Mouse (Mus musculus) hindbrain, embryonic 12.5 days (tissue): ENCODE data around the gene Rrm1. TPM values are rescaled to one million over a fixed set of nuclear protein-coding genes. Genes with fewer than 3 reads are reported as not detected.

Source experiments
- ATAC-seq: fragments of 200-750 bp; cut with Nextera tagmentation; 2 replicates; pipeline ENCODE4 v1.8.0; 2017; ENCODE audit warnings: moderate TSS enrichment; ENCODE audit not compliant: low FRiP score
- H3K27ac ChIP-seq: fragments of 300-500 bp; sonication (generic); 2 replicates; pipeline ENCODE4 v1.5.1; 2016; ENCODE audit warnings: mild to moderate bottlenecking
- H3K27me3 ChIP-seq: fragments of 300-500 bp; sonication (generic); 2 replicates; pipeline ENCODE4 v1.6.1; 2016; ENCODE audit warnings: mild to moderate bottlenecking
- H3K36me3 ChIP-seq: fragments of 300-500 bp; sonication (generic); 2 replicates; pipeline ENCODE4 v1.6.1; 2016; ENCODE audit warnings: mild to moderate bottlenecking
- H3K4me1 ChIP-seq: fragments of 300-500 bp; sonication (generic); 2 replicates; pipeline ENCODE4 v1.6.1; 2016
- H3K4me2 ChIP-seq: fragments of 300-500 bp; sonication (generic); replicated peaks from 2 replicates; pipeline ENCODE4 v1.6.1; 2016; ENCODE audit warnings: mild to moderate bottlenecking
- H3K4me3 ChIP-seq: fragments of 300-500 bp; sonication (generic); 2 replicates; pipeline ENCODE4 v1.5.1; 2016; ENCODE audit warnings: mild to moderate bottlenecking
- H3K9ac ChIP-seq: fragments of 300-500 bp; sonication (generic); 2 replicates; pipeline ENCODE4 v1.6.1; 2016; ENCODE audit warnings: mild to moderate bottlenecking, moderate library complexity
- H3K9me3 ChIP-seq: fragments of 300-500 bp; sonication (generic); replicated peaks from 2 replicates; pipeline ENCODE4 v1.6.1; 2016; ENCODE audit warnings: mild to moderate bottlenecking
- WGBS: fragments of 180-500 bp; shearing (Covaris S2); methylation state at CpG from one replicate; pipeline ENCODE4 v1.1.7; 2016; 5-methylcytosine and 5-hydroxymethylcytosine counted together
- polyA plus RNA-seq: library from polyadenylated mRNA; unstranded; fragments of >200 nt; fragmentation: Nextera tagmentation; extraction: Ambion mirVana; gene quantifications from 2 replicates; pipeline ENCODE4 v1.2.1, GENCODE M21; 2016

The Rrm1 gene
- polyA plus RNA-seq, 1 experiment from 2014 or later: 116 TPM

- no peak overlapping the region for H3K4me3 ChIP-seq
- no peak overlapping the region for H3K4me2 ChIP-seq
- no peak overlapping the region for H3K9ac ChIP-seq
- H3K9me3 ChIP-seq: no peaks in the 10 kb centered on the region
- ATAC-seq: no peak
- no peaks in the 10 kb centered on the region for H3K36me3 ChIP-seq
- H3K4me1 ChIP-seq: peaks cover 3% of the 10 kb centered on the region; the same call in 1 of the 2 replicates
- H3K27ac ChIP-seq: no peak overlapping the region
- H3K27me3 ChIP-seq: peaks cover 10% of the 10 kb centered on the region
- WGBS: 75% methylated on average over 7 of the region's 7 CpGs
Observed at GRCm38 (mm10) chr7:102509726-102510125, 68.2 kb downstream of the Rrm1 start.

- Histone ChIP-seq H3K27ac (no peak overlapping the region), H3K4me3 (no peak overlapping the region), H3K4me1 (peaks cover 3% of the 10 kb centered on the region; the same call in 1 of the 2 replicates), H3K4me2 (no peak overlapping the region), H3K27me3 (peaks cover 10% of the 10 kb centered on the region), H3K9ac (no peak overlapping the region), H3K9me3 (no peaks in the 10 kb centered on the region), H3K36me3 (no peaks in the 10 kb centered on the region)
- no peak for ATAC-seq
- WGBS: 85% methylated on average over 10 of the region's 10 CpGs
Observed at GRCm38 (mm10) chr7:102511927-102512326, 70.4 kb downstream of the Rrm1 start.

- under 1% methylated on average over 54 of the region's 54 CpGs for WGBS
- Histone ChIP-seq H3K36me3 (no peaks in the 10 kb centered on the region), H3K27ac (no peak overlapping the region), H3K9me3 (no peaks in the 10 kb centered on the region), H3K4me2 (peak overlapping the region; percentile 89), H3K27me3 (peaks cover 10% of the 10 kb centered on the region), H3K4me1 (peaks cover 3% of the 10 kb centered on the region; the same call in 1 of the 2 replicates), H3K4me3 (peak overlapping the region; percentile 46), H3K9ac (peak overlapping the region; percentile 73)
- peak; percentile 96 for ATAC-seq
Observed at GRCm38 (mm10) chr7:102512814-102513435, 71.4 kb downstream of the Rrm1 start.

GRCm38 (mm10) chr7:102514144-102514543 lies 72.6 kb downstream of the Rrm1 start:
- no peaks in the 10 kb centered on the region for H3K36me3 ChIP-seq
- 69% methylated on average over 4 of the region's 4 CpGs for WGBS
- no peak overlapping the region for H3K4me2 ChIP-seq
- H3K4me3 ChIP-seq: no peak overlapping the region
- no peak overlapping the region for H3K27ac ChIP-seq
- H3K4me1 ChIP-seq: peaks cover 3% of the 10 kb centered on the region; the same call in 1 of the 2 replicates
- H3K9ac ChIP-seq: no peak overlapping the region
- no peaks in the 10 kb centered on the region for H3K9me3 ChIP-seq
- H3K27me3 ChIP-seq: peaks cover 10% of the 10 kb centered on the region
- no peak for ATAC-seq

GRCm38 (mm10) chr7:102516261-102517050 lies 75.0 kb downstream of the Rrm1 start:
- Histone ChIP-seq H3K4me2 (no peak overlapping the region), H3K9me3 (no peaks in the 10 kb centered on the region), H3K4me1 (peaks cover 3% of the 10 kb centered on the region; the same call in 1 of the 2 replicates), H3K27me3 (peaks cover 10% of the 10 kb centered on the region), H3K27ac (no peak overlapping the region), H3K36me3 (no peaks in the 10 kb centered on the region), H3K9ac (no peak overlapping the region), H3K4me3 (no peak overlapping the region)
- WGBS: 77% methylated on average over 10 of the region's 10 CpGs
- ATAC-seq: no peak

GRCm38 (mm10) chr7:102517051-102517335 lies 75.5 kb downstream of the Rrm1 start:
- H3K9me3 ChIP-seq: no peaks in the 10 kb centered on the region
- no peak overlapping the region for H3K9ac ChIP-seq
- H3K4me3 ChIP-seq: no peak overlapping the region
- peaks cover 10% of the 10 kb centered on the region for H3K27me3 ChIP-seq
- H3K4me2 ChIP-seq: no peak overlapping the region
- H3K36me3 ChIP-seq: no peaks in the 10 kb centered on the region
- WGBS: 84% methylated on average over 2 of the region's 2 CpGs
- H3K4me1 ChIP-seq: peaks cover 3% of the 10 kb centered on the region; the same call in 1 of the 2 replicates
- H3K27ac ChIP-seq: no peak overlapping the region
- no peak for ATAC-seq

Other genes with a start within 250 kb of the Rrm1 start
- gene Nup98, start 231.5 kb upstream of the Rrm1 start, polyA plus RNA-seq: 42.0 and 42.3 TPM in 2 replicates
- 57.1 and 61.0 TPM in 2 replicates for gene Pgap2, start 231.5 kb upstream of the Rrm1 start, polyA plus RNA-seq
- 29.8 and 29.9 TPM in 2 replicates for gene Rhog, start 185.6 kb upstream of the Rrm1 start, polyA plus RNA-seq
- 14.8 and 17.1 TPM in 2 replicates for gene Stim1, start 173.9 kb upstream of the Rrm1 start, polyA plus RNA-seq
- gene Olfr543, start 40.0 kb downstream of the Rrm1 start, polyA plus RNA-seq: 0.31 and 0.55 TPM in 2 replicates
- 0.15 and 0.20 TPM in 2 replicates for gene Olfr544, start 46.6 kb downstream of the Rrm1 start, polyA plus RNA-seq
- 0.17 and 0.22 TPM in 2 replicates for gene Olfr545, start 57.9 kb downstream of the Rrm1 start, polyA plus RNA-seq
- gene Olfr547, start 93.1 kb downstream of the Rrm1 start, polyA plus RNA-seq: not detected in 2 replicates
- gene Olfr548-ps1, start 99.2 kb downstream of the Rrm1 start, polyA plus RNA-seq: not detected in 2 replicates
- gene Olfr549, start 108.2 kb downstream of the Rrm1 start, polyA plus RNA-seq: not detected in 2 replicates
- 0.26 and 0.41 TPM in 2 replicates for gene Trim21, start 123.8 kb downstream of the Rrm1 start, polyA plus RNA-seq
- gene Olfr550, start 129.7 kb downstream of the Rrm1 start, polyA plus RNA-seq: not detected in 2 replicates
- gene Olfr551, start 150.2 kb downstream of the Rrm1 start, polyA plus RNA-seq: not detected in 2 replicates
- gene Olfr552, start 156.1 kb downstream of the Rrm1 start, polyA plus RNA-seq: not detected in 2 replicates
- not detected in 2 replicates for gene Olfr553, start 176.5 kb downstream of the Rrm1 start, polyA plus RNA-seq
- not detected in 2 replicates for gene Olfr554, start 196.7 kb downstream of the Rrm1 start, polyA plus RNA-seq
- gene Olfr555, start 217.1 kb downstream of the Rrm1 start, polyA plus RNA-seq: not detected in 2 replicates
- not detected in 2 replicates for gene Olfr556, start 223.2 kb downstream of the Rrm1 start, polyA plus RNA-seq
- 9.6 and 12.5 TPM in 2 replicates for gene Trim68, start 245.6 kb downstream of the Rrm1 start, polyA plus RNA-seq